Mouse (Mus musculus): ENCODE measurements around the gene Bcas1. TPM values are rescaled to one million over a fixed set of nuclear protein-coding genes. Genes with fewer than 3 reads are reported as not detected.
"Not testable (repeated sequence)": the region's sequence is repeated elsewhere in the genome, so short reads cannot be mapped to it uniquely, and the experiment has no call there.

Gene Bcas1
- polyA plus RNA-seq, 1 experiment from 2014 or later, result 1.00 TPM

DNA sequence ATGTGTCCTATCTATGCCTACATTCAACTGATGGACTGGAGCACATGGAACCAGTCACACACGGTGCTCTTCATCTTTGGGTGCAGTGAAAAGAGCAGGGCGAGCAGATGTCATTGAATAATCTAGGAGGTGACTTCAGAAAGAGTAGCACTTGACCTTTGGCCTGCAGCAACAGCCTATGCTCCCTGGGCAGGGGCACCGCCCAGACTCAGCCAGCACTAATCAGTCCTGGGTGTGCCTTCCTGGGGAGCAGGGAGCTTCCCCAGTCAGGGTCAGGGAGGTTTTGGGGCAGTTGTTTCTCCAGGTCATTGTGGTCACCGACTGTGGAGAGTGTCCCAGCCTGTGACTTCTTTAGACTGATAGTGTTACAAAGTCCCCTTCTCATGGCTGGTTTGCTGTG lies 26.2 kb upstream of the Bcas1 start:
- not testable (repeated sequence) for H3K27ac ChIP-seq; H3K36me3 ChIP-seq; H3K9me3 ChIP-seq; ATAC-seq (ENCODE audit: insufficient number of reproducible peaks, insufficient read depth, low FRiP score, low TSS enrichment, low read depth); H3K4me2 ChIP-seq; H3K9ac ChIP-seq; H3K4me3 ChIP-seq; H3K4me1 ChIP-seq; H3K27me3 ChIP-seq
- 47% methylated on average over 4 of the region's 4 CpGs for WGBS

DNA sequence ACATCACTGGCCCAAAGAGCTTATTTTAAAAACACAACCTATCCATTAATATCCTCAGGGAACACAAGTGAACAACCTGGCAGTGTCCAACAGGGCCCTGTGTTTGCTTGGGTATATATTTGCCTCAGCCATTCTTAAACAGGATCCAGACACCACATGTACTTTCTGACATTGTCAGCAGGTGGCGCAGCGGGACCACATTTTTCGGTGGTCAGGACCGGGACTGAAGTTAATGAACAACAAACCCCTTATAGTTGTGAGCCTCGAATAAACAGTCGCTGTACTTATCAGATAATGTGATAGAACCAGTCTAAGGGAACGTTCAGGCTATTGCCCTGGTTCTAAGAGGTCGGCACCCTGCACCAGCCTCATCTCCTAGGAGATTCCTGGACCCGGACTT lies 23.3 kb upstream of the Bcas1 start:
- no peak overlapping the region for H3K4me3 ChIP-seq
- peaks cover 6% of the 10 kb centered on the region; the same call in 1 of the 2 replicates for H3K4me1 ChIP-seq
- H3K27ac ChIP-seq, result no peak overlapping the region
- 6% methylated on average over 9 of the region's 9 CpGs for WGBS
- peak; percentile 43; the same call in 1 of the 2 replicates for ATAC-seq (ENCODE audit: insufficient number of reproducible peaks, insufficient read depth, low FRiP score, low TSS enrichment, low read depth)
- H3K27me3 ChIP-seq, result no peaks in the 10 kb centered on the region; the same call in 1 of the 2 replicates
- H3K4me2 ChIP-seq, result peak overlapping the region; percentile 49
- no peaks in the 10 kb centered on the region for H3K36me3 ChIP-seq
- no peaks in the 10 kb centered on the region for H3K9me3 ChIP-seq
- H3K9ac ChIP-seq, result no peak overlapping the region

DNA sequence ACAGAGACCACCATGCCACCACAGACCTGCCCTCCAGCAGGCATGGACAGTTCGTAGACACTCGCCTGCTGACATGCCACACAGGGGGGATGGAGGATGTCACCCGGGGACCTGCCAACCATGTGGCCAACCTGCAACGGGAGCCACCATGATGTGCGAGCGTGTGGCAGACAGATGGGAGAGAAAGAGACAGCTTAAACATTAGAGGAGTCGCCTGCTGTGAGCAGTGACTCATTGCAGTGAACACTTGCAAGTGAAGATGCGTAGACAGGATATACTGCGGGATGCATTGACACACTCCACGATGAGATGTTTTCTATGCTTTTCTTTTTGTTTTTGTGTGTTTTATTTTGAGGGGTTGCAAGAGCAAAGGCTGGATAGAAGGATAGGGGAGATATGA lies 20.0 kb upstream of the Bcas1 start:
- Histone ChIP-seq H3K9ac (no peak overlapping the region), H3K4me3 (no peak overlapping the region), H3K4me1 (peaks cover 8% of the 10 kb centered on the region; the same call in 1 of the 2 replicates), H3K4me2 (no peak overlapping the region), H3K27ac (no peak overlapping the region), H3K9me3 (no peaks in the 10 kb centered on the region), H3K36me3 (no peaks in the 10 kb centered on the region), H3K27me3 (no peaks in the 10 kb centered on the region; the same call in 1 of the 2 replicates)
- no peak for ATAC-seq (ENCODE audit: insufficient number of reproducible peaks, insufficient read depth, low FRiP score, low TSS enrichment, low read depth)
- 65% methylated on average over 10 of the region's 10 CpGs for WGBS

DNA sequence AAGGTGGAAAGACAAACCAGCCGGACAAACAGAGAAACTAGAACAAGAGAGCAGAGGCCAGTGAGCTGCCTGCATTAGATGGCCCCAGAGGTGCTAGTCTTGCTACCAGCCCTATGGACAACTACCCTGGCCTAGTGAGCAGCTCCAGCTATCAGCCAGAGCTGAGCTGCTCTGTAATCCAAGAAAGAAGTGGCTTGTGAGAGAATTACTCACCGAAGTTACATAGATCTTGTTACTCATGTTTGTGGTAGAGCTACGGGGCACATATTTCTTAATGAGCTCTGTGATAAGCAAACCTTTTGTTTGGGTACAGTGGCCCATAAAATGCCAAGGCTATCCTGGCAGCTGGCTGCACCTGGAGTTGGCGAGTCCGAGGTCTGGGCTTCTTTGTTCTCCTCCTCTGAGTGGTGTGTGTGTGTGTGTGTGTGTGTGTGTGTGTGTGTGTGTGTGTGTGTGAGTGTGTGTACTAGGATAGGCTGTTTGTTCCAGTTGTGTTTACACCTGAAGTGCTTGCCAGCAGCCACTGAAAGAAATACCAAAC lies 19.3 kb upstream of the Bcas1 start:
- no peaks in the 10 kb centered on the region; the same call in 1 of the 2 replicates for H3K27me3 ChIP-seq
- WGBS, result 65% methylated on average over 5 of the region's 5 CpGs
- no peak for ATAC-seq (ENCODE audit: insufficient number of reproducible peaks, insufficient read depth, low FRiP score, low TSS enrichment, low read depth)
- peaks cover 8% of the 10 kb centered on the region; the same call in 1 of the 2 replicates for H3K4me1 ChIP-seq
- no peak overlapping the region for H3K9ac ChIP-seq
- H3K4me2 ChIP-seq, result no peak overlapping the region
- no peaks in the 10 kb centered on the region for H3K9me3 ChIP-seq
- no peak overlapping the region for H3K27ac ChIP-seq
- H3K4me3 ChIP-seq, result no peak overlapping the region
- no peaks in the 10 kb centered on the region for H3K36me3 ChIP-seq

DNA sequence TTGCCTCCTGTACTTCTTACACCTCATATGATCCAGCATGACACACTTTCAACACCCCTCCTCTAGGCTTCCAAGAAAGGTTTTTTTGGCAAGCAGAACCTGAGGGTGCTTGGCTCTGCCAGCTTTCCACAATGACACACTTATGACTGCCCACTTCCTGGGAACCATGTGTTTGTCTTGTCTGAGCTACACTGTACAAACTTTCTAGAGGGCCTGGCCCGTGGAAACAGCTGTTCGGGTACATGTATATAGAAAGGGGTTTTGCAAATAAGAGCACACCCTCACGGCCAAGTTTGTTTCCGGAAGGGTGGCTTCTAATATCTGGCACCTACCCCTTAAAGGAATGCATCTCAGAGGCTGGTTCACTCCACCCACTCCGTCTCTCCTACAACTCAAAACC lies 18.2 kb upstream of the Bcas1 start:
- H3K27ac ChIP-seq, result no peak overlapping the region
- no peak overlapping the region for H3K9ac ChIP-seq
- no peaks in the 10 kb centered on the region for H3K27me3 ChIP-seq
- no peak overlapping the region for H3K4me2 ChIP-seq
- no peak overlapping the region for H3K4me3 ChIP-seq
- no peak for ATAC-seq (ENCODE audit: insufficient number of reproducible peaks, insufficient read depth, low FRiP score, low TSS enrichment, low read depth)
- no peaks in the 10 kb centered on the region for H3K9me3 ChIP-seq
- WGBS, result 78% methylated on average over 5 of the region's 5 CpGs
- H3K4me1 ChIP-seq, result 0 out of 2 replicates have a peak, but pooled peaks cover 2% of the 10 kb centered on the region
- H3K36me3 ChIP-seq, result no peaks in the 10 kb centered on the region

DNA sequence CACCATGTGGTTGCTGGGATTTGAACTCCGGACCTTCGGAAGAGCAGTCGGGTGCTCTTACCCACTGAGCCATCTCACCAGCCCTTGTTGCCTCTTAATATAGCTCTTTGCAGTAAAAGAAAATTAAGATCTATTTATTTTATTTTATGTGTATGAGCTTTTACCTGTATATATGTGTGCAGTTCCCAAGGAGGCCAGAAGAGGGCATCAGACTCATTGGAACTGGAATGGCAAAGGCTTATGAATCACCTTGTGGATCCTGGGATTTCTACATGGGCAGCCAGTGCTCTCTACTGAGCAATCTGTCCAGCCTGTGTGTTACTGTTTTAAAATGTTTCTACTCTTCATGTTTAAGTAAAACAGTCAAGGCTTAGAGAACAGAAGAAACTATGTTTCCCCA lies 14.9 kb upstream of the Bcas1 start:
- 74% methylated on average over 3 of the region's 3 CpGs for WGBS
- Histone ChIP-seq H3K9ac (no peak overlapping the region), H3K27ac (no peak overlapping the region), H3K36me3 (no peaks in the 10 kb centered on the region), H3K4me3 (no peak overlapping the region), H3K4me2 (no peak overlapping the region), H3K27me3 (0 out of 2 replicates have a peak, but pooled peaks cover 4% of the 10 kb centered on the region), H3K9me3 (no peaks in the 10 kb centered on the region), H3K4me1 (peaks cover 13% of the 10 kb centered on the region)
- no peak for ATAC-seq (ENCODE audit: insufficient number of reproducible peaks, insufficient read depth, low FRiP score, low TSS enrichment, low read depth)

DNA sequence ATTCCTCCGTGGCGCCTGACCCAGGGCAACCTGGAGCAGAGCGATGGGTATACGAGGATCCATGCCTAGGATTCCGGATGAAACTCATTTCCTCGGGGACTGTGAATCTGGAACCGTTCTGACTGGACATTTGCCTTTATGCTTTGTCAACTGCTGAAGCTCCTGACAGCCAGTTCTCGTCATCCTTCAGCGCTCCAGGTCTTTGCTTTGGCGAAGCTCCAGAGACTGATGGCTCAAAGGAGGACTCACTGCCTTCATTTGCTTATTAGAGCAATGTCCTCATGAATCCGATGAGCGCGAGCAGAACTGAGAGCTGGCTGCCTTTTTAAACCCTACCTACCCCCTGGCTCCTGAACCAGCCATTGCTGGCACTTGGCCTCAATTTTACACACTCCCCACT lies 11.1 kb upstream of the Bcas1 start:
- H3K4me2 ChIP-seq, result peak overlapping the region; percentile 31; the same call in 1 of the 2 replicates
- 37% methylated on average over 13 of the region's 13 CpGs for WGBS

DNA sequence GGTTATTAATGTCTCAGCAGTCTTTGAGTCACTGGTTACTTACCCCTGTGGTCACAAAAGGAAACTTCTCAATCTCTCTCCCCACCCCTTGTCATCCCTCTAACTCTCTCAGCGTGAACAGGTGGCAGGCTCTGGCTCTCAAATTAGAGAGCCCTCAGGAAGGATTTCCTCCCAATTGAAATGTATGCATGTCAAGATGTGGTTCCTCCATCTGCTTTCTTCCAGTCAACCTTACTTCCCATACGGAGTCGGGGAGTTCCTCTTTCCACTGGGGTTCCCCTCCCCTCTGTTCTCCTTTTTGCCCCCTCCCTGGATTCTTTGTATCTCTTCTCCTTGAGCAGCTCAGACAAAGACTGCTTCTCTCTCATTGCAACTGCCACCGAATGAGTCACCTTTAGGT lies 8.6 kb upstream of the Bcas1 start:
- Histone ChIP-seq H3K27me3 (0 out of 2 replicates have a peak, but pooled peaks cover 4% of the 10 kb centered on the region), H3K4me2 (no peak overlapping the region), H3K4me1 (peaks cover 16% of the 10 kb centered on the region), H3K9ac (no peak overlapping the region), H3K27ac (no peak overlapping the region), H3K36me3 (no peaks in the 10 kb centered on the region), H3K4me3 (no peak overlapping the region), H3K9me3 (no peaks in the 10 kb centered on the region)
- WGBS, result 70% methylated on average over 4 of the region's 4 CpGs
- ATAC-seq (ENCODE audit: insufficient number of reproducible peaks, insufficient read depth, low FRiP score, low TSS enrichment, low read depth), result no peak

More for the DNA sequence above, 11.1 kb upstream of the Bcas1 start:
- Histone ChIP-seq H3K9ac (0 out of 2 replicates have a peak overlapping the region, but pooled peaks have one; percentile 11), H3K4me1 (peaks cover 13% of the 10 kb centered on the region), H3K9me3 (no peaks in the 10 kb centered on the region), H3K27me3 (0 out of 2 replicates have a peak, but pooled peaks cover 4% of the 10 kb centered on the region), H3K36me3 (no peaks in the 10 kb centered on the region), H3K27ac (no peak overlapping the region), H3K4me3 (no peak overlapping the region)
- ATAC-seq (ENCODE audit: insufficient number of reproducible peaks, insufficient read depth, low FRiP score, low TSS enrichment, low read depth), result no peak

DNA sequence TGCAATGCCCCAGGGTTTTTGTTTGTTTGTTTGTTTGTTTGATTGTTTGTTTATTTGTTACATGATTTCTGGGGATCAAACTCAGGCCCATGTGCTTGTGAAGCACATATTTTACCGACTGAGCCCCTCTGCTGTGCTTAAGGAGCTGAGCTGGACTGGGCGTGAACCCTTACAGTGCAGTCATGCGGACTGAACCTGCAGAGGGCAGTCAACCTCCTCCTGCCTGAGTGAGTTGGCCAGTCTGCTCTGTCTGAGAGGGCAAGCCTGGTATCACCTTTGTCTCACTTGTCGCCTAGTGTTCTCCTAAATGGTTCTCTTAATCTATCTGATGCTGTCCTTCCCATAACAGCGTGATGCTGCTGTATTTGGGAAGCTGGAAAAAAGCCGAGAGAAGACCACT lies 4.5 kb upstream of the Bcas1 start:
- Histone ChIP-seq H3K4me3 (no peak overlapping the region), H3K4me1 (peaks cover 13% of the 10 kb centered on the region; the same call in 1 of the 2 replicates), H3K4me2 (no peak overlapping the region), H3K27me3 (no peaks in the 10 kb centered on the region), H3K36me3 (no peaks in the 10 kb centered on the region), H3K27ac (no peak overlapping the region), H3K9me3 (no peaks in the 10 kb centered on the region), H3K9ac (no peak overlapping the region)
- WGBS, result 63% methylated on average over 6 of the region's 6 CpGs
- no peak for ATAC-seq (ENCODE audit: insufficient number of reproducible peaks, insufficient read depth, low FRiP score, low TSS enrichment, low read depth)

DNA sequence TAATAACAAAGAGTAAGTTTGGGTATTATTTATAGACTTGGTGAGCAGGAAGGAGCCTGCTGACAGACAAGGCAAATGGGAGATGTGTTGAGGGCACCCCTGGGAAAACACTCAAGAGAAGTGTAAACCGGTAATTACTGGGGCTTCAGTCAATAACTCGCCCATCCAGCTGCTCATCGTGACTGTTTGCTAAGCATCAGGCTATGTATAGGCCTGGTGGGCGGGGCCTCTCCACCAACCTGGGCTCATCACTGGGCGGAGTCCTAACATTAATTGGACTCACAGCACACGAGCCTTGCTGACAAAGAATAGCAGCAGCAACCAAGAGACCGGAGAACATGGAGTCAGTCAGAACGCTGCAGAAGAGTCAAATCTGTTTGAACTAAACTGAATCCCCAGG lies 1.3 kb upstream of the Bcas1 start:
- H3K4me3 ChIP-seq, result no peak overlapping the region
- ATAC-seq (ENCODE audit: insufficient number of reproducible peaks, insufficient read depth, low FRiP score, low TSS enrichment, low read depth), result 0 out of 2 replicates have a peak, but pooled peaks have one; percentile 17
- 59% methylated on average over 8 of the region's 8 CpGs for WGBS

DNA sequence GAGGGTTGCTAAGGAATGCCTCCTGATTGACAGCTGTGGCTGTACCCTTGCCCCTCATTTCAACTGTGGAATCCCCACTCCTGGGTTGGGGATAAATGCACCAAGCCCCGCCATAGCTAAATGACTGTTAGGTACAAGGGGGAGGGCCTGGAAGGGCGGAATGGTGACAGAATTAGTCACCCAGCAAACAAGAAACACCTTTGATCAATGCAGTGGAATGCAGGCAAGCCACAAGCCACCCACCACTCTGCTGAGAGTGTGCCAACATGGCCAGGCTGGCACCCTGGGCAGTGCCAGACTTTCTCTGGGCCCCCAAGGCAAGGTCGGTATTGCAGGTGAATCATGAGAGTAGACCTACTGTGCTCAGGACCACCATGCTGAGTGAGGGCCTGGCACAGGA lies 3.5 kb downstream of the Bcas1 start:
- Histone ChIP-seq H3K4me1 (peaks cover 8% of the 10 kb centered on the region; the same call in 1 of the 2 replicates), H3K27me3 (no peaks in the 10 kb centered on the region)
- WGBS, result 58% methylated on average over 3 of the region's 3 CpGs

More for the DNA sequence above, 1.3 kb upstream of the Bcas1 start:
- peaks cover 13% of the 10 kb centered on the region; the same call in 1 of the 2 replicates for H3K4me1 ChIP-seq
- no peaks in the 10 kb centered on the region for H3K9me3 ChIP-seq
- H3K27ac ChIP-seq, result peak overlapping the region; percentile 40; the same call in 1 of the 2 replicates
- no peak overlapping the region for H3K4me2 ChIP-seq
- H3K27me3 ChIP-seq, result no peaks in the 10 kb centered on the region
- no peaks in the 10 kb centered on the region for H3K36me3 ChIP-seq
- H3K9ac ChIP-seq, result no peak overlapping the region

DNA sequence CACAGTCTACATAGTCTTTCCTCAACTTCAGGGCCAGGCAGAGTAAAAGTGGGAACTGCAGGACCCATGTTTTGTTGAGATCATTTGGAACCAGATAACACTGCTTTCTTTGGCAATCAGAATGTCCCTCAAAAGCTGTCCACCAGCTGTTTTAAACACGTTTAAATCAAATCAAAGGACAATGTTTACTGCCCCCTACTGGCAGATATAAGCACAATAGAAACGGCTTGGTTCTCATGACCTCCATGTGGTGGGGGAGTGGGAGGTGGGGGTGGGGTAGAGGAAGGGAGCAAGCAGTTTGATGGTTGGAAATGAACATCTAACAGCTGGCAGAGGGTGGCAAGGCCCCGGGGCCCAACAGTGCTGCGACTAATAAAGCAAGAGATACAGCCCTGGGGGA lies 5.7 kb downstream of the Bcas1 start:
- ATAC-seq (ENCODE audit: insufficient number of reproducible peaks, insufficient read depth, low FRiP score, low TSS enrichment, low read depth), result no peak
- H3K27me3 ChIP-seq, result no peaks in the 10 kb centered on the region
- no peak overlapping the region for H3K4me2 ChIP-seq
- H3K9me3 ChIP-seq, result no peaks in the 10 kb centered on the region
- no peak overlapping the region for H3K27ac ChIP-seq
- H3K4me3 ChIP-seq, result no peak overlapping the region
- no peaks in the 10 kb centered on the region for H3K4me1 ChIP-seq
- 31% methylated on average over 4 of the region's 4 CpGs for WGBS
- H3K9ac ChIP-seq, result no peak overlapping the region
- H3K36me3 ChIP-seq, result no peaks in the 10 kb centered on the region

More for the DNA sequence above, 3.5 kb downstream of the Bcas1 start:
- Histone ChIP-seq H3K27ac (no peak overlapping the region), H3K9me3 (no peaks in the 10 kb centered on the region), H3K9ac (no peak overlapping the region), H3K36me3 (no peaks in the 10 kb centered on the region), H3K4me3 (no peak overlapping the region), H3K4me2 (no peak overlapping the region)
- no peak for ATAC-seq (ENCODE audit: insufficient number of reproducible peaks, insufficient read depth, low FRiP score, low TSS enrichment, low read depth)
